Mouse (Mus musculus) hindbrain, embryonic 10.5 days (tissue): Measurements from ENCODE around the gene Nat8f3. TPM values are rescaled to one million over a fixed set of nuclear protein-coding genes. Genes with fewer than 3 reads are reported as not detected.
"Not testable (repeated sequence)": the region's sequence is repeated elsewhere in the genome, so short reads cannot be mapped to it uniquely, and the experiment has no call there.

Experiments
- DNase-seq: peaks from one replicate; pipeline ENCODE4 v3.0.0-alpha.2; 2017; ENCODE audit warnings: low spot score
- H3K27ac ChIP-seq: fragments of 300-500 bp; sonication (generic); 2 replicates; pipeline ENCODE4 v1.5.1; 2016; ENCODE audit warnings: mild to moderate bottlenecking, moderate library complexity
- H3K27me3 ChIP-seq: fragments of 300-500 bp; sonication (generic); 2 replicates; pipeline ENCODE4 v1.6.1; 2016; ENCODE audit warnings: mild to moderate bottlenecking; ENCODE audit not compliant: poor library complexity, insufficient read depth, severe bottlenecking
- H3K36me3 ChIP-seq: fragments of 300-500 bp; sonication (generic); 2 replicates; pipeline ENCODE4 v1.6.1; 2016; ENCODE audit warnings: mild to moderate bottlenecking, moderate library complexity
- H3K4me1 ChIP-seq: fragments of 300-500 bp; sonication (generic); replicated peaks from 2 replicates; pipeline ENCODE4 v1.6.1; 2016; ENCODE audit warnings: mild to moderate bottlenecking
- H3K4me3 ChIP-seq: fragments of 300-500 bp; sonication (generic); 2 replicates; pipeline ENCODE4 v1.5.1; 2016; ENCODE audit warnings: mild to moderate bottlenecking, moderate library complexity
- H3K9me3 ChIP-seq: fragments of 300-500 bp; sonication (generic); 2 replicates; pipeline ENCODE4 v1.6.1; 2016; ENCODE audit warnings: mild to moderate bottlenecking, moderate library complexity
- WGBS: fragments of 180-500 bp; shearing (Covaris S2); methylation state at CpG from one replicate; pipeline ENCODE4 v1.1.7; 2016; 5-methylcytosine and 5-hydroxymethylcytosine counted together
- polyA plus RNA-seq: library from polyadenylated mRNA; unstranded; fragments of >200 nt; fragmentation: Nextera tagmentation; extraction: Ambion mirVana; gene quantifications from 2 replicates; pipeline ENCODE4 v1.2.1, GENCODE M21; 2016

Gene Nat8f3
- 0.20 and 0.25 TPM in 2 replicates for polyA plus RNA-seq

DNA sequence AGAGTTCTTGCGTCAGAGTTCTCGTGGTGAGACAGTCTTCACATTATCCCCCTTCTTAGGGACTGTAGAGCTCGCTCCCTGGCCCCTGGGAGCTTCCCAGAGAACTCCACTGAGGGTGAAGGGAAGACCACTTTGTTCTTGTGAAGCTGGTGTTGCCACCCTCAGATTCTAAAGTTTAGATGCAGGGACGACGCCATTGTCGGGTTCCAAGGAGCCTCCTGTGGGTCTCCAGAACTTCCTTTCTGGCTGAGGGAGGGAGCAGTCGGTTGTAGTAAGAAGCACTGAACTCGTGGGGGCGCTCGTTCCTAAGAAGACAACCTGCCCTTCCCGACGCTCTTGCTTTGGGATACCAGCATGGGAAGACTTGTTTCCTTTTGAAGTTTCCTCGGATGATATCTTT, at the start of gene Nat8f3:
Nat8f3 (minus strand) TSS at position 223 of the 400 bp plus-strand sequence.
- WGBS, result 72% methylated on average over 13 of the region's 13 CpGs

DNA sequence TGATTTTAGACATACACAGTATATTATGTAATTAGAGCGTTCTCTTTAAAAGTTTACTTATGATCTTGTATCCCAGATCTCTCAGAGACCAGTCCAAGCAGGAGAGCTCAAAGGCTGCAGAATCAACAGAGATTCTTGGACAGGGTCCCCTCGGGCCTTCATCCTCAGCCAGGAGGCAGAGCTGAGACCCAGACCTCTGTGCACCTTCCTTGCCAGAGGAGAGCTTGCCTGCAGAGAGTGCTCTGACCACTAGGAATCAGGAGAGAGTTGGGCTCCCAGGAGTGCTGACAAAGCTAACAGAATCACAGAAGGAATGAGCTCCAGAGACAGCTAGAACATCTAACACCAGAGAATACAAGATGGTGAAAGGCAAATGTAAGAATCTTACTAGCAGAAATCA, 47.8 kb upstream of the Nat8f3 start:
- WGBS, result 91% methylated on average over 2 of the region's 2 CpGs

More for the DNA sequence above, at the start of gene Nat8f3:
- H3K4me1 ChIP-seq, H3K9me3 ChIP-seq, DNase-seq, H3K27ac ChIP-seq, H3K27me3 ChIP-seq, H3K4me3 ChIP-seq, H3K36me3 ChIP-seq: not testable (repeated sequence)

DNA sequence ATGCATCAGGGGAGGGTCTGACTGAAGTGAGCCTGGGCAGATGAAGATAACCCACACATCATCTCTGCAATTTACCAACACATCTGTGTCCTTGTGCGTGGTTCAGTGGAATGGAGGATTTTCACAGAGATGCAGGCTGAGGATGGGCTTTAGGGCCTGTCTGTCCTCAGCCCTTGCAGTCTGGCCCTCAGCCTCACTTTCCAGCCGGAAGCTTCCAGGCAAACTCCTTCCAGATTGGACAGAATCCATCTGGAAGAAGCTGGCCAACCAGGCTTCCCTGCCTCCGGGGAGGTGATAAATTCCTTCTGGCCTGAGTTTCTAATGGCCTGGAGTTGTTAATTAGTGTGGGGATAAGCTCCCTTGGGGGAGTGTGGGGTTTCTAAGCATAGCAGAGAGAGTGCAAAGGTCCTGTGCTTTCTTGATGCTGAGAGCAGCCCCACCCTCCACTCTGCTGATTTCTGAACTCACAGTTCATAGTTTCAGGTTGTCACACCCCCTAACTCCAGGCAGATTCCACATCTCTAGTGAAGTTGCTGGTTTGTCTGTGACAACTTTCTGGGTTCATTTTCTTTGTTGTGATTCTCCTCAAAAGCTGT, 45.5 kb upstream of the Nat8f3 start:
- 73% methylated on average over 3 of the region's 3 CpGs for whole genome bisulfite sequencing
- H3K36me3 ChIP-seq, H3K9me3 ChIP-seq, H3K27ac ChIP-seq, H3K27me3 ChIP-seq, DNase-seq, H3K4me3 ChIP-seq, H3K4me1 ChIP-seq: not testable (repeated sequence)

More for the DNA sequence above, 47.8 kb upstream of the Nat8f3 start:
- no peaks in the 10 kb centered on the region for H3K27me3 ChIP-seq
- no peak overlapping the region for H3K4me3 ChIP-seq
- no peak for DNase-seq
- no peak overlapping the region for H3K27ac ChIP-seq
- H3K4me1 ChIP-seq, result no peaks in the 10 kb centered on the region
- no peaks in the 10 kb centered on the region for H3K9me3 ChIP-seq
- H3K36me3 ChIP-seq, result no peaks in the 10 kb centered on the region

- not testable (repeated sequence) for H3K4me3 ChIP-seq, H3K27ac ChIP-seq, H3K9me3 ChIP-seq, DNase-seq, H3K27me3 ChIP-seq, H3K4me1 ChIP-seq, H3K36me3 ChIP-seq
- 85% methylated on average over 3 of the region's 3 CpGs for WGBS
Observed at GRCm38 (mm10) chr6:85810514-85810913, 45.0 kb upstream of the Nat8f3 start.

GRCm38 (mm10) chr6:85809784-85810183, 44.2 kb upstream of the Nat8f3 start:
- not testable (repeated sequence) for H3K36me3 ChIP-seq, H3K9me3 ChIP-seq, DNase-seq, H3K27me3 ChIP-seq, H3K4me1 ChIP-seq, H3K27ac ChIP-seq, H3K4me3 ChIP-seq
- WGBS, result 78% methylated on average over 3 of the region's 3 CpGs

GRCm38 (mm10) chr6:85803180-85803579, 37.6 kb upstream of the Nat8f3 start:
- DNase-seq, H3K4me1 ChIP-seq, H3K27ac ChIP-seq, H3K36me3 ChIP-seq, H3K9me3 ChIP-seq, H3K4me3 ChIP-seq, H3K27me3 ChIP-seq: not testable (repeated sequence)
- 80% methylated on average over 5 of the region's 5 CpGs for WGBS

DNA sequence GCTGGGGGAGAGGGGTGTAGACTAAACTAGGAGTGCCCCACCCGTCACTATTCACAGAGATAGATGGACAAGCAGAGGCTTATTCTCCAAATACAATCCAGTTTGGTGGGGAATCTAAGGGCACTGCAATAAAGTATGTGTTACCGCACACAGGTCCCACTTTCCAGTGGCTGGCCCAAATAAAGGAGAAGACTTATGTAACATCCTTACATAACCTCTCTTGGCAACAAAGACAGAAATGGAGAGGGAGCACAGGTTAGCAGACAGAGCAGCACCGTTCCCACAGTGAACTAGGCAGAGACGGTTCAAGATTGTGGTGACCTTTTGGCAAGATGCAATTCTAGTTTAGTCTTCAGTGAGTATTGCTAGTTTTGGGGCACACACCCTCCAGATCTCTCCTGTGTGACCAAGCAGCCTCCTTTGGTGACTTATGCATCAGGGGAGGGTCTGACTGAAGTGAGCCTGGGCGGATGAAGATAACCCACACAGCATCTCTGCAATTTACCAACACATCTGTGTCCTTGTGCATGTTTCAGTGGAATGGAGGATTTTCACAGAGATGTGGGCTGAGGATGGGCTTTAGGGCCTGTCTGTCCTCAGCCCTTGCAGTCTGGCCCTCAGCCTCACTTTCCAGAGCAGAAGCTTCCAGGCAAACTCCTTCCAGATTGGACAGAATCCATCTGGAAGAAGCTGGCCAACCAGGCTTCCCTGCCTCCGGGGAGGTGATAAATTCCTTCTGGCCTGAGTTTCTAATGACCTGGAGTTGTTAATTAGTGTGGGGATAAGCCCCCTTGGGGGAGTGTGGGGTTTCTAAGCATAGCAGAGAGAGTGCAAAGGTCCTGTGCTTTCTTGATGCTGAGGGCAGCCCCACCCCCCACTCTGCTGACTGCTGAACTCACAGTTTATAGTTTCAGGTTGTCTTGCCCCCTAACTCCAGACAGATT, 2.2 kb downstream of the Nat8f3 start:
- not testable (repeated sequence) for H3K27ac ChIP-seq, H3K36me3 ChIP-seq, H3K4me3 ChIP-seq, H3K27me3 ChIP-seq, H3K4me1 ChIP-seq, H3K9me3 ChIP-seq, DNase-seq
- 85% methylated on average over 6 of the region's 6 CpGs for WGBS

GRCm38 (mm10) chr6:85762678-85763077, 2.9 kb downstream of the Nat8f3 start:
- H3K9me3 ChIP-seq, DNase-seq, H3K36me3 ChIP-seq, H3K4me1 ChIP-seq, H3K27me3 ChIP-seq, H3K4me3 ChIP-seq, H3K27ac ChIP-seq: not testable (repeated sequence)
- WGBS, result 83% methylated on average over 2 of the region's 2 CpGs

GRCm38 (mm10) chr6:85755705-85756249, 9.8 kb downstream of the Nat8f3 start:
- H3K9me3 ChIP-seq, H3K4me1 ChIP-seq, H3K27ac ChIP-seq, DNase-seq, H3K36me3 ChIP-seq, H3K4me3 ChIP-seq, H3K27me3 ChIP-seq: not testable (repeated sequence)
- WGBS, result 68% methylated on average over 4 of the region's 6 CpGs

DNA sequence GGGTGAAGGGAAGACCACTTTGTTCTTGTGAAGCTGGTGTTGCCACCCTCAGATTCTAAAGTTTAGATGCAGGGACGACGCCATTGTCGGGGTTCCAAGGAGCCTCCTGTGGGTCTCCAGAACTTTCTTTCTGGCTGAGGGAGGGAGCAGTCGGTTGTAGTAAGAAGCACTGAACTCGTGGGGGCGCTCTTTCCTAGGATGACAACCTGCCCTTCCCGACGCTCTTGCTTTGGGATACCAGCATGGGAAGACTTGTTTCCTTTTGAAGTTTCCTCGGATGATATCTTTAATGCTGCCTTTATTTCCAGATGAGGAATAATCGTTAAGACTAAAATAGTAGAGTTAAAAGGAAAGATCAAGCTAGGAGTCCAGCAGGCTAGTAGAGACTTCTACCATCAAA, 52.4 kb downstream of the Nat8f3 start, which contains the start of gene Nat8f7:
Nat8f7 (minus strand) TSS at position 101 of the 400 bp plus-strand sequence.
- not testable (repeated sequence) for H3K9me3 ChIP-seq, H3K4me1 ChIP-seq, H3K27me3 ChIP-seq, H3K27ac ChIP-seq, DNase-seq, H3K36me3 ChIP-seq, H3K4me3 ChIP-seq
- WGBS, result 85% methylated on average over 10 of the region's 10 CpGs

DNA sequence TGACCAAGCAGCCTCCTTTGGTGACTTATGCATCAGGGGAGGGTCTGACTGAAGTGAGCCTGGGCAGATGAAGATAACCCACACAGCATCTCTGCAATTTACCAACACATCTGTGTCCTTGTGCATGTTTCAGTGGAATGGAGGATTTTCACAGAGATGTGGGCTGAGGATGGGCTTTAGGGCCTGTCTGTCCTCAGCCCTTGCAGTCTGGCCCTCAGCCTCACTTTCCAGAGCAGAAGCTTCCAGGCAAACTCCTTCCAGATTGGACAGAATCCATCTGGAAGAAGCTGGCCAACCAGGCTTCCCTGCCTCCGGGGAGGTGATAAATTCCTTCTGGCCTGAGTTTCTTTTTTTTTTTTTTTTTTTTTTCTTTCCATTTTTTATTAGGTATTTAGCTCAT, 55.9 kb downstream of the Nat8f3 start:
- not testable (repeated sequence) for H3K27me3 ChIP-seq, H3K27ac ChIP-seq, H3K9me3 ChIP-seq, DNase-seq, H3K4me1 ChIP-seq, H3K4me3 ChIP-seq, H3K36me3 ChIP-seq
- WGBS, result 91% methylated on average over 1 of the region's 1 CpGs

GRCm38 (mm10) chr6:85709206-85709605, 56.3 kb downstream of the Nat8f3 start:
- not testable (repeated sequence) for H3K4me3 ChIP-seq, H3K27ac ChIP-seq, H3K27me3 ChIP-seq, H3K36me3 ChIP-seq, DNase-seq, H3K4me1 ChIP-seq, H3K9me3 ChIP-seq
- WGBS, result 87% methylated on average over 5 of the region's 5 CpGs

DNA sequence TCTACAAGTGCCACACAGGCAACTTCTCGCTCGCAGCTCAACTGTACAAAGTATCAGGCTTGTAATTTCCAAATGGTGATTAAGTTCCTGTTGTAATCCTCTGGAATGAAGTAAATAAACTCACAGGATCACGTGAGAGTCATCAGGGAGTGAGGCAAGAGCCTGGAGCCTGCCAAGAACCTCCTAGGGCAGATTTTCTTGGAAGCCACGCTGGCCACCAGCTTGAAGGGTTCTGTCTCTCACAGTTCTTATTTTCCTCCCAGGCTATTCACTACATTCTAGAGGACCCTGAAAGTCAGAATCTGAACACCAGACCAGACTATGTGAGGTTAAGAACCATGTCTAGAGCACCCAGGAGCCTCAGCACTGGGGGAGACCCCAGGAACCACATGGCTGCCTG, 63.6 kb downstream of the Nat8f3 start:
- H3K4me3 ChIP-seq, H3K4me1 ChIP-seq, H3K27me3 ChIP-seq, DNase-seq, H3K27ac ChIP-seq, H3K9me3 ChIP-seq, H3K36me3 ChIP-seq: not testable (repeated sequence)
- WGBS, result 89% methylated on average over 2 of the region's 4 CpGs
